Mouse (Mus musculus): ENCODE results near the gene Cd300lf.

DNA sequence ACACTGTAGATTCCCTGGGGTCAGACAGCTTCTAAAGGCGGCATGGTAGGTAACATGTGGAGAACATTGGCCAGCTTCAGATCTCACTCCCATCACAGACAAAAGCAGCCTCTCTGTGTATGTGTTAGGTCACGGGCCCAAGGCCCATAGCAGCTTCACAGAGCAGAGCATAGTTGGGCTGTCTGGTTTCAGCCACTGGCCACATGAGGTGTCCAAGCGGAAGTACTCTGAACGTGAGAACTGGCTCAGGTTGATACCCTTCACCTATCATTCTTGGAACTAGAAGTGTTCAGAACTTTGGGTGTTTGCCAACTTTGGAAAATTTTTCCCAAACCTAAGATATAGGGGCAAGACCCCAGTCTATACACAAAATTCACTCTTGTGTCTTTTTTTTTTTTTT lies 35.6 kb upstream of the Cd300lf start:
- TF ChIP-seq POLR2A (IDR thresholded peaks at IDR 0.05; ENCODE audit: borderline replicate concordance, insufficient read depth, low read length) (no peak), CTCF (IDR thresholded peaks at IDR 0.05; ENCODE audit: borderline replicate concordance, insufficient read depth, low read depth, low read length) (no peak)

Data from cerebellum, adult 2 months (tissue).